Mouse (Mus musculus) neural tube, embryonic 14.5 days (tissue): Measurements from ENCODE around the gene Nup98. TPM values are rescaled to one million over a fixed set of nuclear protein-coding genes. Genes with fewer than 3 reads are reported as not detected.

Source experiments
- ATAC-seq: fragments of 200-750 bp; cut with Nextera tagmentation; 2 replicates; pipeline ENCODE4 v1.8.0; 2017; ENCODE audit warnings: low read depth, mild to moderate bottlenecking, moderate TSS enrichment, moderate library complexity
- H3K27ac ChIP-seq: fragments of 300-500 bp; sonication (generic); 2 replicates; pipeline ENCODE4 v1.5.1; 2014; ENCODE audit warnings: low read depth, mild to moderate bottlenecking, control low read depth, low read length, moderate library complexity, mixed read lengths
- H3K27me3 ChIP-seq: fragments of 300-500 bp; sonication (generic); 2 replicates; pipeline ENCODE4 v1.6.1; 2014; ENCODE audit warnings: low read length; ENCODE audit not compliant: control insufficient read depth, insufficient read depth
- H3K36me3 ChIP-seq: fragments of 300-500 bp; sonication (generic); 2 replicates; pipeline ENCODE4 v1.6.1; 2014; ENCODE audit warnings: low read length, mixed read lengths; ENCODE audit not compliant: control insufficient read depth, insufficient read depth
- H3K4me1 ChIP-seq: fragments of 300-500 bp; sonication (generic); 2 replicates; pipeline ENCODE4 v1.6.1; 2014; ENCODE audit warnings: low read length; ENCODE audit not compliant: control insufficient read depth, insufficient read depth
- H3K4me2 ChIP-seq: fragments of 300-500 bp; sonication (generic); 2 replicates; pipeline ENCODE4 v1.6.1; 2014; ENCODE audit warnings: mild to moderate bottlenecking, low read depth, low read length, control low read depth
- H3K4me3 ChIP-seq: fragments of 300-500 bp; sonication (generic); 2 replicates; pipeline ENCODE4 v1.5.1; 2014; ENCODE audit warnings: low read depth, low read length, control low read depth, mixed read lengths
- H3K9ac ChIP-seq: fragments of 300-500 bp; sonication (generic); replicated peaks from 2 replicates; pipeline ENCODE4 v1.6.1; 2014; ENCODE audit warnings: low read depth, mild to moderate bottlenecking, control low read depth, low read length, mixed read lengths
- H3K9me3 ChIP-seq: fragments of 300-500 bp; sonication (generic); 2 replicates; pipeline ENCODE4 v1.6.1; 2016; ENCODE audit warnings: low read length; ENCODE audit not compliant: control insufficient read depth
- WGBS: fragments of 180-500 bp; shearing (Covaris S2); extraction: QIAGEN DNeasy Blood & Tissue Kit; methylation state at CpG from one replicate; pipeline ENCODE4 v1.1.7; 2014; 5-methylcytosine and 5-hydroxymethylcytosine counted together
- polyA plus RNA-seq: library from polyadenylated mRNA; unstranded; fragments of >200 nt; fragmentation: Nextera tagmentation; extraction: Ambion mirVana; gene quantifications from 2 replicates; pipeline ENCODE4 v1.2.1, GENCODE M21; 2014

Gene Nup98
- polyA plus RNA-seq, 1 experiment from 2014 or later, result 26.8 TPM

DNA sequence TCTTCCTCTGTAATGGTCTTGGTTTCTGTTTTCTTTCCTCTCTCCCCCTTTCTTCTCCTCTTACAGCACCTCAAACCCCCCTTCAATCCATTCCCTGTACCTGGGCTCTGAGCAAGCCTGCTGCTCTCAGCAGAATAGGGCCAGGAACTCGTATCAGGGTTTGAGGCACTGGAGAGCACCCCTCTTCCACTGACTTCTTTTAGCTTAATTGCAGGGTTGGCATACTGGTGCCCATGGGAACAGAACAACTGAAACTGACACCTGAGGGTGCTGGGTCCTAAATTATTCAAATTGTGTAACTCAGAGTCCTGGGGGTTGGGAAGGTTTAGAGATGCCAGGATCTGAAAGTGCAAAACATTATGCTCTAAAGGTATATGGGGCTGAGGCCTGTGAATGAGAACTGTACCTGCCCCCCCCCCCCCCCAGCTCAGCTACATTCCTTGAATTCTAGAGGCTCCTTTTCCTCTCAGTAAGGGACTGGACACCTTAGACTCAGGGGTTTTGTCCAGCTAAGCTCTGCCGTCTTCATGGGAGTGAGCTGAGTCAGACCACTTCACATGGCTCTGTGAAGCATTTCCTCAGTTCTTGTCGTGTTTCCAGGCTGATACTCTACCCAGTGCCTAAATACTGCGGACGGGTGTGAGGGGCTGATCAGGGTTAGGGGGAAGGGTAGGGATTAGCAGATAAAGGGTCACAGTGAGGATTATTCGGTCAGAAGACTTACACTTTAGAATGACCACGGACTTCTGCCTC is 93.2 kb downstream of the Nup98 start, which contains the start of gene Chrna10:
Chrna10 (minus strand) TSS at position 250 of the 753 bp plus-strand sequence.
- no peaks in the 10 kb centered on the region for H3K9me3 ChIP-seq
- H3K36me3 ChIP-seq, result peaks cover 28% of the 10 kb centered on the region
- no peak for ATAC-seq

DNA sequence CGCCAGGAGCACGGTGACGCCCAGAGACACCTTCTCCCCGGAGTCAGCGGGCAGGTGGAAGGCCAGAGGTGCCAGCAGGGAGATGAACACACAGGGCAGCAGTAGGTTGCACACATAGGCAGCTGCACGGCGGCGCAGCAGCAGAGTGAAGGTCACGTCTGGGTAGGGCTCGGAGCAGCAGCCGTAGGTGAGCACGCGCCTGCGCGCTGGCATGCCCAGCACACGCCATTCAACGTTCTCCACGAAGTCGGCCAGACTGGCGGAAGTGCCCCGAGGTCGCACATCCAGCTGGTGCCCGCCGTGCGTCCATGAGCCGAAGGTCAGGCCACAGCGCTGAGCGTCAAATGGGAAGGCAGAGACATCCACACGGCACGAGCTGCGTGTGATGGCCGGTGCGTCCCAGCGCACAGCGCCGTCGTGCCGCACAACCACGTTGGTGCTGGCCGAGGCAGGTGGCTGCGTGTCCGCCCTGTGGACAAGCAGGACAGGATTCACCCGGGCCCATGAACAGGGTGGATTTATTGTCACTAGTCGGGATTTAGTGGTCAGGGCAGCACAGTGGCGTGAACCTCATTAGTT is 96.7 kb downstream of the Nup98 start:
- Histone ChIP-seq H3K4me3 (no peak overlapping the region), H3K36me3 (no peaks in the 10 kb centered on the region), H3K4me2 (no peak overlapping the region), H3K27me3 (no peaks in the 10 kb centered on the region), H3K27ac (no peak overlapping the region), H3K9ac (no peak overlapping the region), H3K9me3 (no peaks in the 10 kb centered on the region), H3K4me1 (no peaks in the 10 kb centered on the region)
- 80% methylated on average over 45 of the region's 45 CpGs for WGBS
- no peak for ATAC-seq

More for the DNA sequence above, 93.2 kb downstream of the Nup98 start, which contains the start of gene Chrna10:
- Histone ChIP-seq H3K4me2 (no peak within 1 kb of the TSS), H3K4me3 (no peak within 1 kb of the TSS), H3K27me3 (no peaks in the 10 kb centered on the region), H3K4me1 (no peaks in the 10 kb centered on the region), H3K9ac (no peak within 1 kb of the TSS), H3K27ac (no peak within 1 kb of the TSS)
- 66% methylated on average over 7 of the region's 7 CpGs for WGBS

DNA sequence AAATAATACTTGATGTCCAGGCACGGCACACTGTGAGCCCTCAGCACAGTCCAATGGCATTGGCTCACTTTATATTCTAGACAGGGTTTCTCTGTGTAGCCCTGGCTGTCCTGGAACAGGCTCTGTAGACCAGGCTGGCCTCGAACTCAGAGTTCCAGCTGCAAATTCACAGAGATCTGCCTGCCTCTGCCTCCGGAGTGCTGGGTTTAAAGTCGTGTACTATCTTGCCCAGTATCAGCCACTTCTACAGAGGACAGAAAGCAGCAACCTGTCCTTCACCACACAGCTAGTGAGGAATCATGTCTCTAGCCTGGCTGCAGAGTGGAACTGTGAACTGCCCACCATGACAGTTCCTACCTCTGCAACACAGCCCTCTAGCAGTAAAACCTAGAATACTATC is 100.2 kb downstream of the Nup98 start:
- no peak overlapping the region for H3K27ac ChIP-seq
- ATAC-seq, result no peak
- 93% methylated on average over 4 of the region's 4 CpGs for WGBS
- H3K36me3 ChIP-seq, result no peaks in the 10 kb centered on the region
- no peak overlapping the region for H3K4me2 ChIP-seq
- H3K9me3 ChIP-seq, result no peaks in the 10 kb centered on the region
- H3K4me3 ChIP-seq, result no peak overlapping the region
- H3K27me3 ChIP-seq, result no peaks in the 10 kb centered on the region
- no peak overlapping the region for H3K9ac ChIP-seq
- H3K4me1 ChIP-seq, result no peaks in the 10 kb centered on the region

DNA sequence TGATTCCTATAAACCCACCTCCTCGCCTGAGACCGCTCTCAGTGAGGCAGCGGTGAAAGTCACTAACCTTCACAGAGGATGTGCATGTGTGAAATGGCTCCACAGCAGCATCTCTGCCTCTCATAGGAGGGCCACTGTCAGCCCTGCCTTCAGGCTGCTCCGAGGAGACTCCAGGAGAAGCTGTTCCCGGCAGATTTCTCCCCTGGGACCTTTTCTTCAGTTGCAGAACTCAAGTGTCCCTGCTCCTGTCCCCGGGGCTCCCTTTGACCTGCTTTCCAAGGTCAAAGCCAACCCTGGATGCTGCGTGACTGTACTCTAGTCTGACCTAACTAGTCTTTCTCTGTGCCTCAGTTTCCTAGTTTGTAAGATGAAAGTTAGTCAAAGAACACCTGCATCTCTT is 100.8 kb downstream of the Nup98 start, which contains the start of gene Art5:
Art5 (minus strand) TSS at position 319 of the 400 bp plus-strand sequence.
- no peak within 1 kb of the TSS for H3K9ac ChIP-seq
- WGBS, result 74% methylated on average over 7 of the region's 7 CpGs
- H3K4me2 ChIP-seq, result no peak within 1 kb of the TSS
- no peak within 1 kb of the TSS for H3K27ac ChIP-seq
- no peak for ATAC-seq
- H3K4me1 ChIP-seq, result no peaks in the 10 kb centered on the region
- H3K4me3 ChIP-seq, result no peak within 1 kb of the TSS
- H3K27me3 ChIP-seq, result no peaks in the 10 kb centered on the region
- no peaks in the 10 kb centered on the region for H3K9me3 ChIP-seq
- H3K36me3 ChIP-seq, result no peaks in the 10 kb centered on the region

DNA sequence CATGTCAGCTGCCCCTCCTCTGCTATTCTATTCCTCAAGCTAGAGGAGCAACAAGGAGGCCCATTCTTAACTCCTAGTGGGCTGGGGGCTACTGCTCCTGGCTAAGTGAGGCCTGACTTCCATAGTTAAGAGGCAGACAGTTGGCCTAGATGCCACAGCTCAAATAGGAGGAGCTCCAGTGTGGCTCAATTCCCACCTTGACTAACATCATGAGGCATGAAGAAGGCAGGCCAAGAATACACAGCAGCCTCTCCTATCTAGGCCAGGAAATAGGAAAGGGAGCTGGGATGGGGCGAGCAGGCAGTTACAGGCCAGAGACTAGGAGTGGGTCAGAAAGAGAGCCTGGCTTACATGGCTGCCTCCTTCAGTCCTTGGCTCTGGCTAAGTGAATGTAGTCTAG is 101.8 kb downstream of the Nup98 start:
- no peak for ATAC-seq
- Histone ChIP-seq H3K4me3 (no peak overlapping the region), H3K9me3 (no peaks in the 10 kb centered on the region), H3K9ac (no peak overlapping the region), H3K27me3 (no peaks in the 10 kb centered on the region), H3K27ac (no peak overlapping the region), H3K4me2 (no peak overlapping the region), H3K36me3 (no peaks in the 10 kb centered on the region), H3K4me1 (no peaks in the 10 kb centered on the region)
- 74% methylated on average over 1 of the region's 1 CpGs for WGBS

DNA sequence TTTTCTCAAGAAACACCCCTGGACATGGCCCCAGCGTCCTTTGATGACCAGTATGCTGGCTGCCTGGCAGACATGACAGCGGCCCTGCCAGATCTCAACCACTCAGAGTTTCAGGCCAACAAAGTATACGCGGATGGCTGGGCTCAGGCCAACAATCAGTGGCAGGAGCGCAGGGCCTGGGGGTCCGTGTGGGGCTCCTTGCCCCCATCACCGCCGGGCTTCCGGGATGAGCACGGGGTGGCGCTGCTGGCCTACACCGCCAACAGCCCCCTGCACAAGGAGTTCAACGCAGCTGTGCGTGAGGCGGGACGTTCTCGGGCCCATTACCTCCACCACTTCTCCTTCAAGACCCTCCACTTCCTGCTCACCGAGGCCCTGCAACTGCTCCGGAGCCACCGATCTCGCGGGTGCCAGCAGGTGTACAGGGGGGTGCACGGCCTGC is 103.3 kb downstream of the Nup98 start:
- Histone ChIP-seq H3K27ac (no peak overlapping the region), H3K4me3 (no peak overlapping the region), H3K27me3 (no peaks in the 10 kb centered on the region), H3K36me3 (no peaks in the 10 kb centered on the region), H3K9ac (no peak overlapping the region), H3K4me2 (peak overlapping the region; percentile 39; the same call in 1 of the 2 replicates), H3K4me1 (no peaks in the 10 kb centered on the region), H3K9me3 (no peaks in the 10 kb centered on the region)
- peak; percentile 7; the same call in 1 of the 2 replicates for ATAC-seq
- 26% methylated on average over 23 of the region's 23 CpGs for WGBS

DNA sequence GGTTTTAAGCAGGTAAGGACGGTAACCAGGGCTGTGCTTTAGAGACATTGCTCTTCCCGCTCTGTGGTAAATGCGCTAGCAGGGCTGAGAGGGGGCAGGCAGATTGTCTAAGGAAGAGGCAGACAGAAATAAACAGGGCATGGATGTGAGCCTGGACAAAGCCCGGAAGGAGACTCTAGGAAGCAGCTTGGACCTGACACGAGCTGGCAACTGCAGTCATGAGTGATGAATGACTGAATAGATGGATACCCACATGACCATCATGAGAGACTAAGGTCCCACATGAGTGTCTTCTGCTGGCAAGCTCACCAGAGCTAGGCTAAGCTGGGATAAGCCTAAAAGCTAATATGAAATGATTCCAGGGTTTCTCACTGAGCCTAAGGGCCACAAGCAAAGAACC is 105.8 kb downstream of the Nup98 start:
- H3K9me3 ChIP-seq, result no peaks in the 10 kb centered on the region
- H3K4me1 ChIP-seq, result peaks cover 4% of the 10 kb centered on the region; the same call in 1 of the 2 replicates
- WGBS, result 61% methylated on average over 5 of the region's 5 CpGs
- no peaks in the 10 kb centered on the region for H3K36me3 ChIP-seq
- H3K4me2 ChIP-seq, result no peak overlapping the region
- no peak overlapping the region for H3K4me3 ChIP-seq
- H3K9ac ChIP-seq, result no peak overlapping the region
- H3K27me3 ChIP-seq, result no peaks in the 10 kb centered on the region
- no peak overlapping the region for H3K27ac ChIP-seq
- no peak for ATAC-seq

DNA sequence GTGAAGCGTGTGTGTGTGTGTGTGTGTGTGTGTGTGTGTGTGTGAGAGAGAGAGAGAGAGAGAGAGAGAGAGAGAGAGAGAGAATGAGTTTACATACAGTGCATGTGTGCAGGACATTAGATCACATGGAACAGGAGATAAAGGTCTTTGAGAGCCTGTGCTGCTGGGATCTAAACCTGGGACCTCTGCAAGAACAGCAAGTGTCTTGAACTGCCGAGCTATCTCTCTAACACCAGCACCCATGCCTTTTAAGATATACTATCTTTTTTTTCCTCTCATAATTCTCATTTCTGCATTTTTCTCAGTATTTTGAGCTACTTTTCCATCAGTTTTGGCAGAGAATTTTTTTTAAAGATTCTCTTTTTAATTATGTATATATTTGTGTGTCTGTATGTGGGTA is 106.4 kb downstream of the Nup98 start:
- Histone ChIP-seq H3K36me3 (no peaks in the 10 kb centered on the region), H3K4me2 (no peak overlapping the region), H3K9ac (no peak overlapping the region), H3K27me3 (no peaks in the 10 kb centered on the region), H3K9me3 (no peaks in the 10 kb centered on the region), H3K27ac (no peak overlapping the region), H3K4me1 (peaks cover 4% of the 10 kb centered on the region; the same call in 1 of the 2 replicates), H3K4me3 (no peak overlapping the region)
- no peak for ATAC-seq
- WGBS, result 93% methylated on average over 2 of the region's 2 CpGs

DNA sequence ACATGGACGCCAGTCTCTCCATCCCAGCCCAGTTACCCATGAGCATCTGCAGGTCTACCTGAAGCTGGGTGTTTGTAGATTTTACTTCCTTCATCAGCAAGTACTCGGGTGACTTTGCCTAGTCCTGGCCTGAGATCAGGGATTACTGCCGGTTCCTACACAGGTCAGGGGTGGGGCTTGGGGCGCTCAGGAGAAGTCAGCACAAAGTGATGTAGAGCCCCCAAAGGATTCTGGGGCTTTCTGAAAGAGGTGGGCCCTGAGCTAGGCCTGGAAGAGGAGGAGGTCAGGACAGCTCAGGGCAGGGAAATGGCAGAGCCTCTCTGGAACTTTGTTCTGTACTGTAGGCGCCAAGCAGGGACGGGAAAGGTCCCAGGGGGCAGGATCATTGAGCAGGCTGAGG is 107.3 kb downstream of the Nup98 start:
- WGBS, result 52% methylated on average over 6 of the region's 6 CpGs
- no peaks in the 10 kb centered on the region for H3K9me3 ChIP-seq

More for the DNA sequence above, 107.3 kb downstream of the Nup98 start:
- H3K27me3 ChIP-seq, result no peaks in the 10 kb centered on the region
- no peak overlapping the region for H3K4me2 ChIP-seq
- no peak overlapping the region for H3K9ac ChIP-seq
- peaks cover 4% of the 10 kb centered on the region; the same call in 1 of the 2 replicates for H3K4me1 ChIP-seq
- ATAC-seq, result peak; percentile 32; the same call in 1 of the 2 replicates
- no peak overlapping the region for H3K27ac ChIP-seq
- no peak overlapping the region for H3K4me3 ChIP-seq
- H3K36me3 ChIP-seq, result no peaks in the 10 kb centered on the region
